Mouse (Mus musculus): ENCODE measurements at regions not wholly inside any gene's neighbourhood (a gene's known extent, or its start where the extent isn't known, plus 50 kb on each side); places are given as distances from the start of the nearest gene placed in this dataset.

GRCm38 (mm10) chr14:85480216-85480615 lies 1036.9 kb downstream of the Pcdh17 start:
- no peak for DNase-seq

- DNase-seq = peak; percentile 51
Observed at GRCm38 (mm10) chr14:85507419-85508170, 1064.2 kb downstream of the Pcdh17 start.

GRCm38 (mm10) chr14:85508527-85508926 lies 1065.2 kb downstream of the Pcdh17 start:
- DNase-seq = peak; percentile 82

Measured in retina, postnatal 1 day (tissue).